Mouse (Mus musculus) right cerebral cortex, postnatal 14 days (tissue): ENCODE measurements around the gene Ints14.
A peak's percentile ranks its signal among the peaks of the same experiment; 100 is the strongest.
"Not testable (repeated sequence)": the region's sequence is repeated elsewhere in the genome, so short reads cannot be mapped to it uniquely, and the experiment has no call there.

Source experiments
- DNase-seq: peaks from one replicate; pipeline ENCODE4 v3.0.0; 2022

Ints14 gene

GRCm38 (mm10) chr9:65020991-65021886, 60.5 kb downstream of the Ints14 start, which contains the start of gene Hacd3:
Hacd3 (minus strand) TSS chr9:65021693.
- peak; percentile 94 for DNase-seq

GRCm38 (mm10) chr9:65021887-65022579, 61.3 kb downstream of the Ints14 start:
- DNase-seq, result no peak

- DNase-seq, result no peak
Measured at GRCm38 (mm10) chr9:65022580-65023135, 62.0 kb downstream of the Ints14 start.

GRCm38 (mm10) chr9:65023447-65023846, 62.7 kb downstream of the Ints14 start:
- DNase-seq, result no peak

- no peak for DNase-seq
Measured at GRCm38 (mm10) chr9:65027241-65027640, 66.5 kb downstream of the Ints14 start.

GRCm38 (mm10) chr9:65028313-65028712, 67.6 kb downstream of the Ints14 start:
- no peak for DNase-seq

GRCm38 (mm10) chr9:65031355-65031754, 70.7 kb downstream of the Ints14 start:
- DNase-seq, result not testable (repeated sequence)

GRCm38 (mm10) chr9:65031894-65032268, 71.2 kb downstream of the Ints14 start:
- DNase-seq, result no peak

- peak; percentile 93 for DNase-seq
Measured at GRCm38 (mm10) chr9:65032269-65033108, 71.8 kb downstream of the Ints14 start, which contains the start of gene Dpp8. Dpp8 (plus strand) TSS chr9:65032414.

GRCm38 (mm10) chr9:65036456-65036855, 75.8 kb downstream of the Ints14 start:
- peak; percentile 14 for DNase-seq
